Mouse (Mus musculus) right cerebral cortex, postnatal 14 days (tissue): ENCODE data around the gene Mog.
"Not testable (repeated sequence)": the region's sequence is repeated elsewhere in the genome, so short reads cannot be mapped to it uniquely, and the experiment has no call there.

Experiments used
- DNase-seq: peaks from one replicate; pipeline ENCODE4 v3.0.0; 2022

Gene Mog

DNA sequence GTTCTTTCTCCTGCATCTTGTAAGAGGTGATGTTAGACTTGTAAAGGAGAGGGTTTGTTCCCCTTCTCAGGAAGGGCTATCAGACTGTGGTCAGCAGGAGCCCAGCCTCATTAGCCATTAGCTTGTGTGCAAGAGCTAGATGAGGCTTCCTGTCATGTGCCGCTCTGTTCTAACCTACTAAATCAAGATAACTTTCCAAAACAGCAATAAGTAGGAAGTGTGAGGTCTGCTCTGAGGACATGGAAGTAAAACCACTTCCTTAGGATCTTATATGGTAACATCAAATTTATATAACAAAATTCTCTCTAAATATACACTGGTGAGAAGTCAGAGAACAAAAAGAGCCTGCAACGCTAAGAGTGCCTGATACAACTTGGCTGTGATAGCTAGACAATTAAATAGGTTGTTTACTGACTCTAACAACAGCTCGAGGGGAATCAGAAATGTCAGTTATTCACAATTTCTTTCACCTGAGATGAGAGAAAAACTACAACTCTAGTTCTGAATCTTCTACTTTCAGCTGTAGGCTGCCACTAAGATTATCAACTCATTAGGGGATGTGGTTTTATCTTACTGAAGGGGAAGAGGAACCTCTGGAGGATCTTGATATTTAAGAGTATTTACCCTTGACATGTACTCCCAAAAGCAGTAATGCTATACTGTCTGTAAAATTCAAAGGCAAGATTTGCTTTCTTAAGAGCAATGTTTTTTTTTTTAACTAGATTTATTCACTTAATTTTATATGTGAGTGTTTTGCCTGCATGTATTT lies 30.7 kb downstream of the Mog start:
- DNase-seq, result no peak

DNA sequence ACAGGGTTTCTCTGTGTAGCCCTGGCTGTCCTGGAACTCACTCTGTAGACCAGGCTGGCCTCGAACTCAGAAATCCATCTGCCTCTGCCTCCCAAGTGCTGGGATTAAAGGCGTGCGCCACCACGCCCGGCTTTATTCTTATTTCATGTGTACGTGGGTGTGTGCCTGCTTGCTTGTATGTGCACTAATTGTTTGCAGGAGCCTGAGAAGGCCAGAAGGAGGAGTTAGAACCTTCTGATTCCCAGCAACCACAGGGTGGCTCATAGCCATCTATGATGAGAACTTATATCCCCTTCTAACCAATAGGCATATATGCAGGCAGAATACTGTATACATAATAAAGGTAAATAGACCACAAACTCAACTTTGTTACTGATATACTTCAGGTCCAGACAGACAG lies 32.6 kb downstream of the Mog start:
- DNase-seq, result not testable (repeated sequence)

DNA sequence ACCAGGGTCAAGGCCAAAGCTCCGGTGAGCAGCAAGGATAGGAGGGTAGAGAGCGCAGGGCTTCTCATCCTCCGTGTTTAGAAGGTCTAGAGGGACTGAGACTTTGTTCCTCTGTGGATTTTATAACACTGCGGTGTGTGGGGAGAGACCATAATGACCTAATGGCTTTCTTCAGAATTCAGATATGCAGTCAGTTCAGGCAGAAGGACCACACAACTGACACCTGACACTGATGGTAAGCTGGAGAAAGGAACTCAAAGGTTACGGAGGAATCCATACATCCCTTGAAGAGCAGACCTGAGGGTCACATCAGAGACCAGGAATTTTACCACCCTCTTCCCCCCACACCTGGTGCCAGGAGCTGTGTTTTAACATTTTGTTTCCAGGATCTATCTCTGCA lies 33.8 kb downstream of the Mog start, which contains the start of gene H2-M5:
Gene H2-M5 (minus strand): TSS at position 101 of the 400 bp plus-strand sequence.
- no peak for DNase-seq

DNA sequence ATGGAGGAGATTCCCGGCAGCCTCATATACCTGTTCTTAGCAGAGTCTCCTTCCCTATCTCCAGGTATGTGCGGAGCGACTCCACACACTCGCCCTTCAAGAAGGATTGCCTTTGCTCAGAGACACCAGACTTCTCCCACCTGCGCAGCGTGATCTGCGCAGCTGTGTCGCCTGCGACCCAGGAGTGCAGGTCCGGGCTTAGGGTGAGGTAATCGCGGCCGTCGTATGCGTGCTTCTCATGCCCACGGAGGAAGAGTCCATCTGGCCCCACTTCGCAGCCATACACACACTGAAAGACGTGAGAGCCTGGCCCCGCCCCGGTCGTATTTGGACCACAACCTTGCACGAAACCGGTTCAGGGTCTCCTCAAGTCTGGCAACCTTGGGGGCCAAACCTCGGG lies 34.7 kb downstream of the Mog start:
- DNase-seq, result no peak

DNA sequence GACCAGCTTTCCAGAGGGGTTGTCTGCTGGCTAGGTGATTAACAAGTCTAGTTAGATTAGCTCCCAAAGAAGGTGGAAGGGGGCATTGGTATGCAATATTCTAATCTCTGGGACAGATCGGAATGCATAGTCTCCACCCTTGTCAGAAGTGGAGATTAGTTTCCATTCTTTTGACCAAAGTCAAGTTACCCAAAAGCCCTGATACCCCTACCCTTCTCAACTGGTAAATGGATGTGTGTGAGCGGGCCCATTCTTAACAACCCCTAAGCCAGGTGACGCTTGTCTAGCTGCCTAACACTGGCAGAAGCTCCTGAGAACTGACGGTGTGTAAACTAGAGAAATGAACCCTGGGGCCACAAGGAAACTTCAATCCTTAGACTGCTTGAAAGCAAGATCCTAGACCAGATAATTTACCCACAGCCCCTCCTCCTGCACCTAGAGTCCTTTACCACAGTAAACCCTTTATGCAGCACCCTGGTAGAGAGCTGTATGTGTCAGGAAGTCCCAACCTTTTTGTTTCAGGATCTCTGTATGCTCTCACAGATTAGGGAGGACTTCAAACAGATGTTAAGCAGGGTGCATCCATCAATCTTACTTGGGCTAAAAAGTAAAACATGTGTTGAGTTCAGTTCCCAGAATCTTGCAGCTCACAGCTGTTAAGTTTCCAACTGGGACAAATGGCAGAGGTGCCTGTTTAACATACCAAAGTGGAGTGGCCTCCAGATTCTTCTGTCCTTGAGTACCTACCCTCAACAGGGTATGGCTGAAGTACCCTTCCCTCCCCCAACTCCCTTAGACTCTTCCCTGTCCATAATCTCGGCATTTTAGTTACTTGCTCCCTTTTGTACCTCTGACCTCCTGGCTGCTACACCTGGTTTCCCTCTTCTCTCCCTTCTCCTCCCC lies 40.7 kb downstream of the Mog start:
- no peak for DNase-seq

DNA sequence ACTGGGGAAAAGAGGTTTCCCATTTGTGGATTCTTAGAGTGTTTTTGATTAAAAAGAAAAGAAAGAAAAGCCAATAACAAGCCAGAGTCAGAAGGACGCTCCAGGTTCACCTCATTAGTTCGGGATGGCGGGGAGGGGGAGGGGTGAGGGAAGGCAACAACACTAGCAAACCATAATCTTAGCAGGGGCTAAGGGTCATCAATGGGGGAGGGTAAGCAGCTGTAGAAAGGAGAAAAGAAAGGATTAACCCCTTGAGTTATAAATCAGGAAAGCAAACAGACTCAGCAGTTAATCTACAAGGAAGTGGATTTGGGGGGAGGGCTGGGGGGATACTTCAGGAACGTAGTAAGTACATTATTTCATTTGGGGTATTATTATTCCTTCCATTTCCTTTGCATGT lies 41.4 kb downstream of the Mog start:
- no peak for DNase-seq

DNA sequence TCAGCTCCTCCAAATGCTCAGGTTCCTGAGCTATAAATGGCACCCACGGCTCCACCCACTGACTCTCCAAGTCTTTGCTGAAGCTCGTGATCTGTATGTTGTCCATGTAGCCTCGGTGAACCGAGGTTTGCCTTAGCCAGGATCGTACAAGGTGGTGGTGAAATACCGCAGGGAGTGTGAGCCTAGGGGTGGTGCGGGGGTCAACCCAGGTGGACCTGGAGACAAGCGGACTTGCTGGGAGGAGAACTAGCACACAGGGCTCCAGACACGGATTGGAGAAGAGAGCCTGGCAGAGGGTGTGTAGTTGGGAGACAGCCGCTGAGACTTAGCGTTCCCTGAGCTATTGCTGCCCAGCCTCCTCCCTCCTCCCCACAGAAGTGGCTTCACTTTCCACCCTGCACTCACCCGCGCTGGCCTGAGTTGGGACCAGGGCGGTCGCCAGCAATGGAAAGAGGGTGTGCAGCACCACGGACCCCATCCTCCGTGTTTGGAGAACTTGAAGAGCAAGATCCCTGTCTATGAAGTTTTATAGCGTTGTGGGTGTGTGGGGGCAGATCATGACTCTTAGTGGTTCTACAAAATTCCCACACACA lies 41.9 kb downstream of the Mog start, which contains the start of gene 2410137M14Rik:
Gene 2410137M14Rik (minus strand): TSS at position 17 of the 593 bp plus-strand sequence.
- DNase-seq, result no peak

DNA sequence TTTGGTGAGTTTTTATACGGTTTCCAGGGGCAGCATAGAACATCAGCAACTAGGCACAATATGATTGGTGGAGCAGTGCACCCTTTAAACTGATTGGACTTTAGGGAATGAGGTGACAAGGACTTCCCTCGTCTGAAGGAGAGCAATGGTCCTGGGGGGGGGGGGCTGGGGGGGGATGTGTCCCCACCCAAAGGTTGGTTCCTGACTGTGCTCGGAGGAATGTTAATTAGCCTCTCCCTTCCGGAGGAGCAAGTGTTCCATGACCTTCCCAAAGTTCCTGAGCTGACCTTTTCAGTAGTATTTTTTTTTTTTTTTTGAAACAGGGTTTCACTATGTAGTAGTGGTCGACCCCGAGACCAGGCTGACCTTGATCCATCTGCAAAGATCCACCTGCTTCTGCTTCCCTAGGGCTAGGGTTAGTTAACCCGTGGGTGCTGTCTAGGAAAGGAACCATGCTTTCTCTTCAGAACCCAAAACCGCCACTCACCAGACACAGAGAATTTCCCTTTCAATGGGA lies 49.9 kb downstream of the Mog start:
- no peak for DNase-seq

DNA sequence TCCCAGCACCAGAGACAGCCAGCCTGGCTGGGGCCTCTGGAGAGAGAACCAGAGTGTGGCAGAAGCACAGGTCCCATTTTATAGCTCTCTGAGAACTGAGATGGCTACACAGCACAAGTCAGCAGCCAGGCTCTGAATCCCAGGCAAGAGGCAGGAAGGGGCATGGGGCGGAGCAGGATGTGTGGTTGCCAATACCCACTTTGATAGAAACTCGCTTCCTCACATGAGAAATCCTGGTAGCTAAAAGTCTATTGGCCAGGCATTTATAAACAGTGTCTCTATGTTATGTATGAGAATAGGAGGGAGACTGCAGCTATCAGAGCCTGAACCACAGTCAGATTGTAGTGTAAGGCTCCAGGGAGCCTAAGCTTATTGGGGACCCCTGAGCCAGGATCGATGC lies 50.4 kb downstream of the Mog start:
- no peak for DNase-seq

DNA sequence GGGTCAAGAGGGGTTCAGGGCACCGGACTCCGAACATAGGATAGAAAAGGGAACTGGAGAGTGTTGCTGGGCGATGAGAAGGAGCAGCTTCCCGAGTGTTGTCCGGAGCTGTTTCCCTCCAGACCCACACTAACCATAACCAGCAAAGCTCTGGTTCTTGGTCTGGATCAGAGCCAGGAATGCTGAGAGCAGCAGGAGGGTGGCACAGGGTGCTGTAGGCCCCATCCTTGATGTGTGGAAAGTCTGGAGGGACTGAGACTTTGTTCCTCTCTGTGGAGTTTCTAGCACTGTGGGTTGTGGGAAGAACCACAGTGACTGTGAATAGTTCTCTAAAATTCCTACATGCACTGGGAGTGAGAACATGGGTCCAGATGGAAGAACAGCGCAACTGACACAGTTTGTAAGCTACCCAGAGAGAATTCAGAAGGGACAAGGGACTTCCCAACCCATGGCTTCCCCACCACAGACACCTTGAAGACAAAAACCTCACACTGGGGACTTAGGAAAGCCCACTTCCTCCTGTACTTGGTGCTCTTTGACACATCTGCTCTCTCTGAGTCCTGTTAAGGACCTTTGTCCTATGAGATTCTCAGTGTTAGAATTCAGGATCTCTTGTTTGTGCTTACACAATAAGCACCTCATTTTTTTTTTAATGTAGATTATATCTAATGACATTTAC lies 51.9 kb downstream of the Mog start:
- DNase-seq, result no peak

DNA sequence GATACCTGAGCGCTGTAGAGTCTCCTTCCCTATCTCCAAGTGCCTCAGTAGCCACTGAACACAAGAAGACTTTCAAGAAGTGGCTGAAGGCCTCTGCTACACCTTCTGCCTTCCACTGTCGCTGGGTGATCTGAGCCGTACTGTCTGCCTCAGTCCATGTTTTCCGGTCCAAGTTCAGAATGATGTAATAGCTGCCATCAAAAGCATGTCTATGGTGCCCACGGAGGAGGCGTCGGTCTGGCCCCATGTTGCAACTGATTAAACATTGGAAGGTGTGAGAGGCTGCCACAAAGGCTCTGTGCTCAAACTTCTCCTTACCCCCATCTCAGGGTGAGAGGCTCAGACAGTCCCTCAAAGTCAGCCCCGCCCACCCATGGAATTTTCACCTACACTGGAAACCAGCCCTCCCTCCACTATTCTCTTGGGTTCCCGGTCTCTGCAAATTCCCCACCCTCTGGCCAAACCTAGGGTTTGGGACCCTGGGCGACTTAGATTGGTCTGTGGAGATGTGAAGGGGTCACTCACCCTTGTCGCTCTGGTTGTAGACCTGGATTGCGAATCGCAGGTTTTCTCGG lies 52.8 kb downstream of the Mog start:
- no peak for DNase-seq

DNA sequence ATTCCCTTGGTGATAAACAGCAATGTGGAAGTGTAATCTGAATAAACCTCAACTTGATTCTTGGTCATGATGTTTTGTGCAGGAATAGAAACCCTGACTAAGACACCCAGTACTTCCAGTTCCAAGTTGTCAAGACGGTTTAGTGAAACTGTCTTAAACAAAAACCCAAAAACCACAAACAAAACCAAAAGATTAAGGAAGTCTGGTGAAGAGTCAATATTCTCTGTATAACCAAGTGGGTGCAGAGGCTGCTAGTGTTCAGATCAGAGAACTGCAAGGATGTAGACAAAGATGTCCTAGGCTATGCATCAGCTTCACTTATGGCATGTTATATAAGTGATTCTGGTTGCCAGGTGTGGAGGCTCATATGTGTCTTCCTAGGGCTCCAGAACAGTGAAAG lies 56.3 kb downstream of the Mog start:
- no peak for DNase-seq

DNA sequence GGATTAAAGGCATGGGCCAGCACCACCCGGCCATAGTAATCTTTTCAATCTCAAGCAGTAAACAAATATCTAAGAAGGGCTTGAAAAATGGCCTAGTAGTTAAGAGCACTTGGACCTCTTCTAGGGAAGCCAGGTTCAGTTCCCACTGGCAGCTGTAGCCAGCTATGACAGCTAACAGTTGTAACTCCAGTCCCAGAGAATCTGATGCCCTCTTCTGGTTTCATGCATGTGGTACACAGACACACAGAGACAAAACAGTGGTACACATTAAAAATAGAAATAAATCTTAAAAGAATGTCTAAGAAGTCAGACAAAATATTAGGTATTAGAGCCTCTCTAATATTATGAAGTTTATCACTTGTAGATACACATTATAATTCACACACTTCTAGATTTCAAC lies 62.1 kb downstream of the Mog start:
- DNase-seq, result no peak
